Mouse (Mus musculus): Measurements from ENCODE around the gene Hspa1a. TPM values are rescaled to one million over a fixed set of nuclear protein-coding genes. Genes with fewer than 3 reads are reported as not detected.

The Hspa1a gene
- total and polyA plus RNA-seq, 2 experiments from 2014 or later: 14.7 to 25.0 TPM

DNA sequence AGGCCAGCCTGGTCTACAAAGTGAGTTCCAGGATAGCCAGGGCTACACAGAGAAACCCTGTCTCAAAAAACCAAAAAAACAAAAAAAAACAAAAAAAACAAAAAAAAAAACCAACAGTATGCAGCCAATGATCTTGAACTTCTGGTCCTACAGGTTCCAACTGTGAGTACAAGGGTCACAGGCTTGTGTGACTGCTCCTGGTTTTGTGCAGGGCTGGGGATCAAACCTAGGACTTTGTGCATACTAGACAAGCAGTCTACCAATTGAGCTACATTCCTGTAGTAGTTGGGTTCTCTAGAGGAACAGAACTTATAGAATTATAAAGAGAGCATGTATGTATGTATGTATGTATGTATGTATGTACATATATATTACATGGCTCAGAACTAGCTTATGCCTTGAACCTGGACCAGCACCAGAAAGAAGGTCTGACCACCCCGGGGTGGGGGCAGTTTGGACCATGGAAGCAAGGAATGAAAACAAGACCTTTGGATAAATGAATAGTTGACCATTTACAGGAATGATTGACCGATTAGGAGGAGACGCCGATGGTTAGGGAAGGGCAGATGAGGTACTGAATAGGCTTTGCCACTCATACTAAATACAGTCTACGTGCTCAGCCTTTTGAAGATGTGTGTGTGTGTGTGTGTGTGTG is 25.3 kb downstream of the Hspa1a start:
- Histone ChIP-seq H3K4me2 (ENCODE audit: low read depth, low read length) (no peak overlapping the region), H3K27me3 (ENCODE audit: insufficient read depth, low read length) (no peaks in the 10 kb centered on the region), H3K4me1 (ENCODE audit: insufficient read depth, low read length) (no peaks in the 10 kb centered on the region), H3K4me3 (ENCODE audit: low read length) (no peak overlapping the region), H3K9me3 (ENCODE audit: low read length) (no peaks in the 10 kb centered on the region), H3K9ac (replicated peaks; ENCODE audit: low read length) (no peak overlapping the region), H3K27ac (no peak overlapping the region), H3K36me3 (ENCODE audit: insufficient read depth, low read length) (0 out of 2 replicates have a peak, but pooled peaks cover 7% of the 10 kb centered on the region)
- 91% methylated on average over 5 of the region's 5 CpGs for WGBS
- no peak for TF ChIP-seq CTCF (IDR thresholded peaks at IDR 0.05; ENCODE audit: low read depth)
- DNase-seq (ENCODE audit: low spot score) (no peak), ATAC-seq (no peak)

DNA sequence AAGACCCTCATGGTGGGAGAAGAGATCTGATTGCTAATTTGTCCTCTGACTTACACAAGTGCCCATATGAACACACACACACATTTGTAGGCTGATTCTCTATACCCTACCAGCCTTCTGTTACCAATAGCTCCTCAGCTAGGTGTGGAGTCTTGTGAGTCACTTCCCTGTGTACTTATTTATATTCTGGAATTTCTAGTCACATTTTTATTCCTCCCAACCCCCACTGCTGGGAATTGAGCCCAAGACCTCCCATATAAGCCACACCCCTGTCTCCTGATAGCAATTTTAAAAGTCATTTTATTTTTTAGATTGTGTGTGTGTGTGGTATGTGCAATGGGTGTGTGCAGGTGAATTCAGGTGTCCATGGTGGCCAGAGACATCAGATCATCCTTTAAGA is 27.6 kb downstream of the Hspa1a start:
- H3K27me3 ChIP-seq (ENCODE audit: insufficient read depth, low read length): no peaks in the 10 kb centered on the region
- no peaks in the 10 kb centered on the region for H3K4me1 ChIP-seq (ENCODE audit: insufficient read depth, low read length)
- no peak for TF ChIP-seq CTCF (IDR thresholded peaks at IDR 0.05; ENCODE audit: low read depth)
- no peaks in the 10 kb centered on the region for H3K36me3 ChIP-seq (ENCODE audit: insufficient read depth, low read length)
- H3K4me2 ChIP-seq (ENCODE audit: low read depth, low read length): no peak overlapping the region
- H3K27ac ChIP-seq: no peak overlapping the region
- no peak for DNase-seq (ENCODE audit: low spot score)
- H3K4me3 ChIP-seq (ENCODE audit: low read length): no peak overlapping the region
- H3K9me3 ChIP-seq (ENCODE audit: low read length): no peaks in the 10 kb centered on the region
- no peak overlapping the region for H3K9ac ChIP-seq (replicated peaks; ENCODE audit: low read length)
- ATAC-seq: no peak

DNA sequence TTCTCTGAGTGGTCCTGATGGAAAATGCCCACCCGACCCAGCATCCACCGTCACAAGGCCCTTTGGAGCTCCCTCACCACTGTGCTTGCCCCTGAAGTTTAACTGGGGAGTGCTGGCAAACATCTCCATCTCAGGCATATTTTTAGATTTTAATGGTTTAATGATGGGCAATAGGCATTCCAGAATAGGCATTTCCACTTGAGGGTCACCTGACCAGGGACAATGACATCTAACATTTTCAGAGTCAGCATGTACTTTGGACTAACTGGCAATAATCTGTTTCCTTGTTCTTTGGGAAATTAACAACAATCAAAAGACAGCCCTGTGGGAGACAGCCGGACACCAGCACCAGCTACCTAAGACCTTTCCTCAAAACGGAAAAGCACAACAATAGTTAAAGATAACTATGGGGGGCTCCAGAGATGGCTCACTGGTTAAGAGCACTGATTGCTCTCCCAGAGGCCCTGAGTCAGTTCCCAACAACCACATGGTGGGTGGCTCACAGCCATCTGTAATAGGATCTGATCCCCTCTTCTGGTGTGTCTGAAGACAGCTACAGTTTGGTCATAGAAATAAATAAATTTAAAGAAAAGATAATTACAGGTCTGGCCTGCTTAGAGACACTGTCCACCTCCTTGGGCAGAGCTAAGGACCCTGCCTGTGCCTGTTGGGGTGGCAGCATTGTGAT is 28.7 kb downstream of the Hspa1a start:
- Histone ChIP-seq H3K27ac (no peak overlapping the region), H3K9ac (replicated peaks; ENCODE audit: low read length) (no peak overlapping the region), H3K4me1 (ENCODE audit: insufficient read depth, low read length) (no peaks in the 10 kb centered on the region), H3K4me2 (ENCODE audit: low read depth, low read length) (no peak overlapping the region), H3K27me3 (ENCODE audit: insufficient read depth, low read length) (no peaks in the 10 kb centered on the region), H3K4me3 (ENCODE audit: low read length) (no peak overlapping the region), H3K36me3 (ENCODE audit: insufficient read depth, low read length) (no peaks in the 10 kb centered on the region), H3K9me3 (ENCODE audit: low read length) (no peaks in the 10 kb centered on the region)
- no peak for TF ChIP-seq CTCF (IDR thresholded peaks at IDR 0.05; ENCODE audit: low read depth)
- 89% methylated on average over 4 of the region's 4 CpGs for WGBS
- ATAC-seq: no peak
- DNase-seq (ENCODE audit: low spot score): no peak

DNA sequence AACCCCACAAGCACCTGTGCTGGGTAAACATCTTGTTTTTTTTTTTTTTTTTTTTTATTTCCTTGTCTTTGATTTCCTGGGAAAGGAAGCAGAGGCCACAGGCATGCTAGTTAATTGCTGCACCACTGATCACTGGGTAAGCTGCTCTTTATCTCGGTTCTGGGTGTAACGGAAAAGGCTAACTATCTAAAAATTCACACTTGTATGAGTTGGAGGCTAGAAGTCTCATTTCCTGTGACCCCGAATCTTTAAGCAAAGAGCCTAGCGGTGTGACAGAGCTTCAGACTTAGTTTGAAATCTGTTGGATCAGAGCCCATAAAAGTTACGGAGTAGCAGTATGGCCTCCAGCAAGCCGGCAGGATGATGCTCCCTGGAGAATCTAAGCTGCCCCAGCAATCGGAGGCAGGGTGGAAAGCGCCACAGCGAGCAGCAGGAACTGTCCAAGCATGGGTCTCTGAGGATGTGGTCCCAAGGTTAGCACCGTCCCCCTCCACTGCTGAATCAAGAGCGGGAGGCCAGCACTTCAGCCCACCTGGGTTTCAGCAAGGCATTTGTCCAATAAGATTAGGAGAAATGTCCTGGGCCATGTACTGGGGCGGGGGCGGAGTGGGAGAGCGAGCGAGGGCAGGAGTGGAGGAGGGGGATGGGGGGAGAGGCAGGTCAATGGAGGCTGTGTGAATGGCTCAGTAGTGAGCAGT is 30.5 kb downstream of the Hspa1a start:
- no peaks in the 10 kb centered on the region for H3K4me1 ChIP-seq (ENCODE audit: insufficient read depth, low read length)
- peak overlapping the region; percentile 46 for H3K4me2 ChIP-seq (ENCODE audit: low read depth, low read length)
- H3K36me3 ChIP-seq (ENCODE audit: insufficient read depth, low read length): no peaks in the 10 kb centered on the region
- no peak for TF ChIP-seq CTCF (IDR thresholded peaks at IDR 0.05; ENCODE audit: low read depth)
- peak overlapping the region; percentile 3; the same call in 1 of the 2 replicates for H3K9ac ChIP-seq (replicated peaks; ENCODE audit: low read length)
- DNase-seq (ENCODE audit: low spot score) (no peak), ATAC-seq (0 out of 2 replicates have a peak, but pooled peaks have one; percentile 24)
- H3K9me3 ChIP-seq (ENCODE audit: low read length): no peaks in the 10 kb centered on the region
- 7% methylated on average over 15 of the region's 15 CpGs for WGBS
- H3K27me3 ChIP-seq (ENCODE audit: insufficient read depth, low read length): no peaks in the 10 kb centered on the region
- H3K27ac ChIP-seq: no peak overlapping the region
- peak overlapping the region; percentile 2 for H3K4me3 ChIP-seq (ENCODE audit: low read length)

DNA sequence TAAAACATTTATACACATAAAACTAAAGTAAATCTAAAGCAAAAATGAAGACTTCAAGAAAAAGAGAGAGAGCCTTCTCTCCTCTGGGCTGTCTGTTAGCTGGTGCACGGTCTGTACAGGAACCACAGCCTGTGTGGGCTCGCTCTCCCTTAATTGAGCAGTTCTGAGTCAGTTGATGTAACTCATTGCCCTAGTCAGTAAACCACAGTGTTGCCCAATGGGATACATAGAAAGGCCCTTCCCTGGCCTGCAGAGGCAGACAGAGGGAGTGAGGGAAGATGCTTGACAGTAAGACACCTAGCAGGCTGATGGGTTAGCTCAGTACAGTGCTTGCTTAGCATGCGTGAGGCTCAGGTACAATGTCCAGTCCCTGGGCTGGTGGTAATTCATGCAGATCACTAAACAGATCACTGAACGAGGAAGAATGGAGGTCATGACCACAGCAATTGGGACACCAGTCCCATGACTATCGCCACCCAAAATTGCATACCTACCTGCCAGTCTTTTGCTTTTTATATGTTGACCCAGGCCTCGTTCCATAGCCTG is 33.9 kb downstream of the Hspa1a start:
- no peak overlapping the region for H3K27ac ChIP-seq
- H3K4me1 ChIP-seq (ENCODE audit: insufficient read depth, low read length): no peaks in the 10 kb centered on the region
- no peaks in the 10 kb centered on the region for H3K27me3 ChIP-seq (ENCODE audit: insufficient read depth, low read length)
- no peak for TF ChIP-seq CTCF (IDR thresholded peaks at IDR 0.05; ENCODE audit: low read depth)
- no peak overlapping the region for H3K9ac ChIP-seq (replicated peaks; ENCODE audit: low read length)
- H3K4me3 ChIP-seq (ENCODE audit: low read length): no peak overlapping the region
- peaks cover 15% of the 10 kb centered on the region for H3K36me3 ChIP-seq (ENCODE audit: insufficient read depth, low read length)
- no peak for ATAC-seq
- 85% methylated on average over 6 of the region's 6 CpGs for WGBS
- H3K4me2 ChIP-seq (ENCODE audit: low read depth, low read length): no peak overlapping the region
- no peaks in the 10 kb centered on the region for H3K9me3 ChIP-seq (ENCODE audit: low read length)
- DNase-seq (ENCODE audit: low spot score): no peak

DNA sequence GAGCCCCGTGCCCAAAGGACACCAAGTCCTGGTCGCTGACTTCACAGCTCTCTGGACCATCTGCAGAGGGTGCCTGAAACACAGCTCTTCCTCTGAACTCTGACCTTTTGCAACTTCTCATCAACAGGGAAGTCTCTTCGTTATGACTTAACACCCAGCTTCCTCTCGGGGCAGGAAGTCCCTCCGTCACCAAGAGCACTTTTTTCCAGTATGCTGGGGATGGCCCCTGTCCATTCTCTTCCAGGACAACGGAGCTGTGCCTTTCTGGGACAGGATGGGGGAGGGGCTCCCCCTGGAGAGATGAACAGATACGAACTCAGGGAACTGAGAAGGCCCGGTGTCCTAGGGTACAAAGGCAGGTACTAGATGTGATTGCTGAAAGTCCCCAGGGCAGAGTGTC is 37.1 kb downstream of the Hspa1a start:
- H3K4me3 ChIP-seq (ENCODE audit: low read length): no peak overlapping the region
- H3K27me3 ChIP-seq (ENCODE audit: insufficient read depth, low read length): no peaks in the 10 kb centered on the region
- DNase-seq (ENCODE audit: low spot score): no peak
- no peaks in the 10 kb centered on the region for H3K9me3 ChIP-seq (ENCODE audit: low read length)
- no peaks in the 10 kb centered on the region for H3K4me1 ChIP-seq (ENCODE audit: insufficient read depth, low read length)
- 52% methylated on average over 8 of the region's 8 CpGs for WGBS
- H3K27ac ChIP-seq: no peak overlapping the region
- ATAC-seq: no peak
- peaks cover 20% of the 10 kb centered on the region for H3K36me3 ChIP-seq (ENCODE audit: insufficient read depth, low read length)
- TF ChIP-seq CTCF (IDR thresholded peaks at IDR 0.05; ENCODE audit: low read depth): no peak
- no peak overlapping the region for H3K9ac ChIP-seq (replicated peaks; ENCODE audit: low read length)
- no peak overlapping the region for H3K4me2 ChIP-seq (ENCODE audit: low read depth, low read length)

Data from hindbrain, postnatal 0 days (tissue).